Mouse (Mus musculus): ENCODE measurements around the gene Satb1.

Gene Satb1

GRCm38 (mm10) chr17:51775070-51775881 is 57.8 kb downstream of the Satb1 start:
- no peak for DNase-seq (ENCODE audit: low spot score)

GRCm38 (mm10) chr17:51763600-51763999 is 69.5 kb downstream of the Satb1 start:
- no peak for DNase-seq (ENCODE audit: low spot score)

GRCm38 (mm10) chr17:51762503-51762902 is 70.6 kb downstream of the Satb1 start:
- no peak for DNase-seq (ENCODE audit: low spot score)

GRCm38 (mm10) chr17:51760997-51761655 is 72.0 kb downstream of the Satb1 start:
- no peak for DNase-seq (ENCODE audit: low spot score)

GRCm38 (mm10) chr17:51760251-51760887 is 72.7 kb downstream of the Satb1 start:
- no peak for DNase-seq (ENCODE audit: low spot score)

- DNase-seq (ENCODE audit: low spot score): no peak
These were observed 73.6 kb downstream of the Satb1 start for GRCm38 (mm10) chr17:51759509-51759908.

GRCm38 (mm10) chr17:51752142-51752541 is 80.9 kb downstream of the Satb1 start:
- DNase-seq (ENCODE audit: low spot score): no peak

GRCm38 (mm10) chr17:51747204-51747603 is 85.9 kb downstream of the Satb1 start:
- DNase-seq (ENCODE audit: low spot score): no peak

- DNase-seq (ENCODE audit: low spot score): no peak
These were observed 90.6 kb downstream of the Satb1 start for GRCm38 (mm10) chr17:51742502-51742901.

GRCm38 (mm10) chr17:51741126-51741525 is 92.0 kb downstream of the Satb1 start:
- DNase-seq (ENCODE audit: low spot score): no peak

GRCm38 (mm10) chr17:51740246-51740645 is 92.8 kb downstream of the Satb1 start:
- no peak for DNase-seq (ENCODE audit: low spot score)

- DNase-seq (ENCODE audit: low spot score): no peak
These were observed 108.6 kb downstream of the Satb1 start for GRCm38 (mm10) chr17:51724486-51724885.

GRCm38 (mm10) chr17:51695711-51696110 is 137.4 kb downstream of the Satb1 start:
- no peak for DNase-seq (ENCODE audit: low spot score)

- no peak for DNase-seq (ENCODE audit: low spot score)
These were observed 137.8 kb downstream of the Satb1 start for GRCm38 (mm10) chr17:51695271-51695670.

GRCm38 (mm10) chr17:51690526-51690925 is 142.6 kb downstream of the Satb1 start:
- no peak for DNase-seq (ENCODE audit: low spot score)

- DNase-seq (ENCODE audit: low spot score): no peak
These were observed 145.9 kb downstream of the Satb1 start for GRCm38 (mm10) chr17:51687226-51687625.
